Mouse (Mus musculus): Measurements from ENCODE around the gene Rnase12.

The Rnase12 gene

GRCm38 (mm10) chr14:51083805-51084204, 26.3 kb upstream of the Rnase12 start:
- DNase-seq: no peak

GRCm38 (mm10) chr14:51082599-51083581, 25.4 kb upstream of the Rnase12 start:
- peak; percentile 81 for DNase-seq

GRCm38 (mm10) chr14:51081035-51081434, 23.6 kb upstream of the Rnase12 start:
- DNase-seq: no peak

GRCm38 (mm10) chr14:51079180-51079579, 21.7 kb upstream of the Rnase12 start:
- DNase-seq: no peak

- DNase-seq: no peak
These were observed 16.9 kb upstream of the Rnase12 start, which contains the start of gene Olfr750 for GRCm38 (mm10) chr14:51074335-51074734. Gene Olfr750, minus strand, starts transcription at chr14:51074435.

- DNase-seq: peak; percentile 91
These were observed 12.2 kb upstream of the Rnase12 start for GRCm38 (mm10) chr14:51069617-51070016.

- DNase-seq: no peak
These were observed 11.5 kb upstream of the Rnase12 start for GRCm38 (mm10) chr14:51068956-51069355.

GRCm38 (mm10) chr14:51060761-51061160, 3.3 kb upstream of the Rnase12 start:
- no peak for DNase-seq

GRCm38 (mm10) chr14:51054243-51055237, 2.9 kb downstream of the Rnase12 start:
- DNase-seq: no peak

- DNase-seq: no peak
These were observed 4.3 kb downstream of the Rnase12 start for GRCm38 (mm10) chr14:51053176-51053575.

GRCm38 (mm10) chr14:51051941-51052340, 5.5 kb downstream of the Rnase12 start:
- no peak for DNase-seq

- no peak for DNase-seq
These were observed 7.4 kb downstream of the Rnase12 start, which contains the start of gene Rnase11 for GRCm38 (mm10) chr14:51050063-51050462. Gene Rnase11, minus strand, starts transcription at chr14:51050163.

- no peak for DNase-seq
These were observed 9.6 kb downstream of the Rnase12 start for GRCm38 (mm10) chr14:51047846-51048245.

GRCm38 (mm10) chr14:51041769-51042168, 15.7 kb downstream of the Rnase12 start, which contains the start of gene Rnase9:
Gene Rnase9, minus strand, starts transcription at chr14:51041869.
- no peak for DNase-seq

- no peak for DNase-seq
These were observed 21.2 kb downstream of the Rnase12 start for GRCm38 (mm10) chr14:51036214-51036613.

GRCm38 (mm10) chr14:51035206-51035605, 22.3 kb downstream of the Rnase12 start:
- no peak for DNase-seq

- DNase-seq: no peak
These were observed 29.9 kb downstream of the Rnase12 start for GRCm38 (mm10) chr14:51027387-51028155.

- DNase-seq: peak; percentile 94
These were observed 30.9 kb downstream of the Rnase12 start for GRCm38 (mm10) chr14:51026391-51027133.

GRCm38 (mm10) chr14:51024820-51025219, 32.6 kb downstream of the Rnase12 start:
- DNase-seq: no peak

GRCm38 (mm10) chr14:51023457-51023856, 34.0 kb downstream of the Rnase12 start:
- no peak for DNase-seq

GRCm38 (mm10) chr14:51017256-51017655, 40.2 kb downstream of the Rnase12 start:
- DNase-seq: peak; percentile 43
